Mouse (Mus musculus): Measurements from ENCODE around the gene Sh2d4b. TPM values are rescaled to one million over a fixed set of nuclear protein-coding genes. Genes with fewer than 3 reads are reported as not detected.

The Sh2d4b gene
- total and polyA plus RNA-seq, 3 experiments, result 0.20 to 2.4 (median 1.6) TPM

DNA sequence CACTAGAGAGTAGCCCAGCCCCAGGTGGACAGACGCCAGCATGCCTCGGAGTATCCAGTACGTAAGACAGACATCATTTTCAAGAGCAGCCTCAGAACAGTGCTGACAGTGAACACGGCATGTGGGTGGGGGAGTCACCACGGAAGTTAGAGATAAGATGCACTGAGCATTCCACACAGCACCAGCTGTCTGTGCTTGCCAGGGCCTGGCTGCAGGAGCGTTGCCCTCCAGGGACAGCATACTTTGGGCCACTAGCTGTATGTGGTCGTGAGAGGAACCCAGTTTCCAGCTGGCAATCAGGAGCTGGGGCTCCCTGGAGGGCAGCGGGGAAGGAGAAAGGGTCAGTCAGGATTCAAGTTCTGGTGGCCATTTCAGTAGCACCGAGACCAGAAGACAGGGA is 13.7 kb upstream of the Sh2d4b start:
- no peak for DNase-seq

DNA sequence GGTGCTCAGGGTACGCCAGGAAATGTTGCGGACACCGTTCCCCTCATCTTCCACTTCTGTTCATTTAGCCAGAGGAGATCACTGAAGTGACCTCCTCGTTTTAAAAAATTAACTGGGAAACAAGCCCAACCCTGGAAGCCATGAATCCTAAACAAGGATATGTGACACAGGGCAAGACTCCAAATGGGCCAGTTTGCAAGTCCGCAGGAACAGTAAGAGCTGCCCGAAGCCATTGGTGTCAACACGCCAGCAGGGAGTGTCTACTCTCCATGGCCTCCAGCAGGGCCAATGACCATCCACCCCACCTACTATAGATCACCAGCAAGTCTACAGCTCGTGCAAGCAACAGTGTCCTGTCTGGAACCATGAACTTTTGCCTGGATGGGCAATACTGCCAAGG is 12.7 kb upstream of the Sh2d4b start:
- no peak for DNase-seq

DNA sequence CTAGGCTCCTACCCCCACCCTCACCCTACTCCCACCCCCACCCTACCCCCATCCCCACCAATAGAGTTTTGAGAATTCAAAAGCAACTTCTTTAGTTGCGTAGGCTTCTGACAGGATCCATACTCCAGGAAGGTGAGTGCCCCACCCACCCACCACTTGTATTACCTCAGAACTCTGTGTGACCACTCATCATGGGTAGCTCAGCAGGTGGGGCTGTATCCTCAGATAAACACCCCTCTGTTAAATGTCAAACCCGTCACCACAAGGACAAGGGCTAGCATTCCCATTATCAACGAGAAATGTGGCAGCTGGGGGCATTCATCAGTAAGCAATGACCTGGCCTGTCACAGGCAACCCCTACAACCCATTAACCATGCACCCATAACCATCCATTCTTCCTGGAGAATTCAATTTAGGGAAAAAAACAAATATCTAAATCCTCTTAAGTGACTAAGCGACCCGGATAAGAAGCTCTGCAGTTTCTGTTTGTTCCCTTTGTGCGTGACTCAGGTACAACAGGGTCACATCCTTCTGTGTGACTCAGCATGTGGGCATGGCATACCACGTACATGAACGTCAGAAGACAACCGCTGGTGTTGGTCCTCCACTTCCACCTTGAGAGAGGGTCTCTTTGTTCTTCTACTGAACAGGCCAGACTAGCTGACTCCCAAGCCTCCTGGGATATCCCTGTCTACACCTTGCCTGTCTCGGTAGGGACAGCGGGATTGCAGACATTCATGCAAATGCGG is 9.4 kb upstream of the Sh2d4b start:
- DNase-seq, result peak; percentile 64

DNA sequence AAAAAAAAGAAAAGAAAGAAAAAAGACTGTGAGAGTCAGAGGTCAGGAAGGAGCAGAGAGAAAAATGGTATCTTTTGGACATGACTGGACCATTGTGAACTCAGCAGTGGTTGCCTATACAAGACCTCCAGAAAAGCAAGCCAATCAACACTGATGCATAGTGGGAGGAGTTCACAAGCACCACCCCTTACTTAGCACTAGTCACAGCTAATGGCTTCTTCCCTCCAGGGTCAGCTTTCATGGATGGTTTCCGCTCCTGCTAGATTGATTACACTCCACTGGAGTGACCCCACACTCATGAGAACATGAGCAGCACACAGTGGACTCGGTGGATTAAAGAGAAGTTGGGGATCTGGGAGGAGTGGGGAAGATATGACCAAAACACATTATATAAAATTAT is 7.2 kb upstream of the Sh2d4b start:
- no peak for DNase-seq

DNA sequence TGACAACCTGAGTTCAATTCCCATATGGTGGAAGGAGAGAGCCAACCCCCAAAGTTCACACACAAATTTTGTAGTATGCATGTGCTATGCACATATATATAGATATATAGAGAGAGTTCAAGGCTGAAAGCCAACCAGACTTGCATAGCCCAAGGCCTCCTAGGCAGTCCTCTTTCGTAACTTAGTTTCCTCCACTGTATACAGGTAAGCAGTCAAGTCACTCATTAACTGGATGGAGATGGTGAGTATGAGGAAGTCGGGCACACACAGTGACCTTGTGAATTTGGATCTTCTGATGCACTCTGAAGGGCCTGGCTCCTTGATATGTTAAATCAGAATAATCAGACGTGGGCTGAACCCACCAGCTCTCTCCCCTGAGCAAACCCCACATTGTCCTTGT is 4.8 kb upstream of the Sh2d4b start:
- DNase-seq, result no peak

DNA sequence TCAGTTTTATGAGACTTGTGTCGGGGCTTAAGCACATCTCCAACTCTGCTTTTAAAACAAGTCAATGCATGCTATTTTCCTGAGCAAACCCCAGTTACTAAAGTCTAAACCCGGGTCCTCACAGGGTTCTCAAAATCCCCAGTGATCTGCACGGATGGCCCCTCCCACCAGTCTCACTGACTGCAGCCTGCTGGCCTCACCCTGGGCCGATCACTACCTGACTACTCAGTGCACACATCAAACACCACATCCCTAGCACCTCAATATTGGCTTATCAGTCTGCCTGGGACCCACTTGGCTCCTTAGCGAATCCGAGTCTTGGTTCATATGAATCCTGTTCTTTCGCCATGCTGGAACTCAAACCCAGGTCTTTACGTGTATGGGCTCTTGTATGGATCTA is 2.6 kb upstream of the Sh2d4b start:
- no peak for DNase-seq

DNA sequence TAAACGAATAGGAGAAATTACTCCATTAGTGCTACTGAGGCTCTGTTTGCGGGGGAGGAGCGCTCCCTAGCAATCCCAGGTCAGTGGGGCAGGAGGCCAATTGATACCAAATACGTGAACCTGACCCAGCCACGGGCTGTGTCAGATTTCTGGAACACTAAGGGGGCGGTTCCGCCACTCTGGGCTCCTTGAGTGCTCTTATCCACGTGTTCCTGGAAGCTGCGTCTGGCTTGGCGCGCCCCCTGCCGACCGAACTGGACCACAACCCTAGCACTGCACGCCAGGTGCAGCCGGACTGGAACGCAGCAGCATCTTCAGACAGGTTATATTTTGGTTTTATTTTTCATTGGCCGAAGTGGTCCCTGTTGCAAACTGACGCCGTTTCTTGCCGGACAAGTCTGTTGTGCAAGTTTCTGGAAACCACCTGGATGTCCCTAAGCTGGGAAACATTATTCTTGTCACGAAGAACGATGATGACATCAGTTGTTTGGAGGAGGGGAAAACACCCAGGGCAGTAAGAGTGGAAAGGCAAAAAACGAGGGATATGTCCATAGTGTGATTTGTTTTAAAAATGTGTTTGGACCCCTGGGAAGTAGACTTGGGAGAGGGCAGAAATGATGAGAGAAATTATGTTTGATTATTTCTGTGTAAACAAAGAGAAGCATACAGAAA is 1.6 kb upstream of the Sh2d4b start:
- DNase-seq, result peak; percentile 80

DNA sequence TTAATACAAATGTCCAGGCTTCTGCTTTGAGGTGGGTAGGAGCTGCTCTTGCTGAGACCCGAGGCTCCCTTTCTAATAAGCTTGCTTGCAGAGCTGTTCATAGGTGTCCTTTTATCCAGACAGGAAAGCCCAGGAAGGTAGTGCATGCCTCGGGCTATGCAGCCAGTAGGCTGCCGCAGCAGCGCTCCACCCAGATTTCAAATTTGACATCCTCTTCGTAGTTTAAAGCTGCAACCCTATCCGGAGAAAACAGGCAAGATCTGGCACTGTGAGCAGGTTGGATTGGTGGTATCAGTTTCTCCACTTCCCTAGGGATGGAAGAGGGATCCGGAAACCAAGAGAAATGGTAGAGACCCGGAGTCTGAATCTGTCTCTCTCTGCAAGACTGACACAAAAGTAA is 818 bp upstream of the Sh2d4b start:
- DNase-seq, result no peak

DNA sequence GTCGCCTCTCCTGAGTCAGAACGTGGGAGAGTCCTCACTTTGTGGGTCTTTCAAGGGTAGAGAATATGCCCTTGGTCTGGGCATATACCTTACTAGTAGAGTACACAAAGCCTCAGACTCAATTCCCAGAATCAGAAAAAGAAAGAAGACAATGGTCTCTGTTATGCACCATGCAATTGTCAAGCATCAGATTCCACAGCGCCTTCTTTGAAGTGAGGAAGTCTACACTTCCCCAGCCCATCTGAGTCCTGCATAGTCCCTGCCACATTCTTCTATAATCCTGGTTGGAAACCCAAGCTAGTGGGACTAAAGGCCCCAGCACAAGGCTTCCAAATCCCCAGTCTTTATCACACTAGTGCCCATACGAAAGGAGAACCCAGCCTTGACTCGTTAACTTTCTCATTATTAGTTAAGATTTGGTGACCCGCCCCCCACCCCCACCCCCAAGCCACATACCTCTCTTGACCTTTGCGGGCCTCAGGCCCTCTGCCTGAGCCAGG is 690 bp downstream of the Sh2d4b start:
- DNase-seq, result no peak

DNA sequence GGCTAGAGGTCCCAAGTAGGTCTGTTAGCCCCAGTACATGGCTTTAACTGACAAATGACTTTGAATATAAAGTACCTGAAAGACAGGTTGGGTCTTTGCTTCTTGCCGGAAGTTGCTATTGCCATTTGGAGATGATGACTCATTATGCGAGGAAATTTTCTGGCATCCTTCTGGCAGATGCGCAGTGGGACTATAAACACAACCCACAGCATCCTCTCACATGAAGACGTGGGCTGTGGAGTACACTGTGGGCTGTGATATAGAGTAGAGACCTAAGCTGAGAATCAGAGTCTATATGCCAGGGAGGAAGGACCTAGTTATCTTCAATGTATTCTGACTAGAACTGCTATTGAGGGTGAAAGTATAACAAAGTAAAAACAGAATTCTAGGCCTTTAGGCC is 1.6 kb downstream of the Sh2d4b start:
- DNase-seq, result no peak

DNA sequence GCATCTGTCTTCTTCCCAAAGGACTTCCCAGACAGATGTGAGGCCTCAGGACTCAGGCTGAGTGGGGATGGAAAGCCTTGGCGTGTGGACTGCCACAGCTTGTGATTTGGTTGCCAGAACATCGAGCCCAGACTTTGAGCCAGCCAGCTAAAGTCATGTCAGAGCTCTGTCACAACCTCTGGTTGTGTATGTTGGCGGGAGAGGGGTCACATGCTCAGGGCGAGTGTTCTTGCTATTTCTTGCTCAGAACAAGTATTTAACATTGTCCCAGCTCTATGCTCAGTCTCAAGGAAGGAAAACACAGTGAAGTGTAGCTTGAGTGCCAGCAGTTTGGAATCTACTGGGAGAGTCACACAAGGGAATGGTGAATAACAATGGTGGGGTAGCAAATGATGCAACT is 3.4 kb downstream of the Sh2d4b start:
- no peak for DNase-seq

DNA sequence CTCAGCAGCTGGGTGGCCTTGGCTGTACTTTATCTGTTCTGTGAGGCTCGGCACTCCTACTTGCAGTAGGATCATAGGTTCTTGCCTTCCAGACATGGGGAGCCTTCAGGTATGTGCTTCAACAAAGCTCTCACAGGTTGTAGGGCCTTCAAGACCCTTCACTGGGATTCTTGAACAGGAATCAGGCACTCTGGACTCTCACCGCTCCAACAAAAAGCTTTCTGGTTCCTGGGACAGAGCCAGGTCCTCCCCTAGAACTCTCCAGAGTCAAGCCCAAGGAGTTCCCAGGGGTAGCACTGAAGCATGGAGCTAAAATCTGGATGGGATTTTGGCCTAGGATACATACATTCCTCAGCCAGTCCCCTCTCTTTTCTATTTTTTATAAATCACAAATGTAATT is 3.9 kb downstream of the Sh2d4b start:
- no peak for DNase-seq

DNA sequence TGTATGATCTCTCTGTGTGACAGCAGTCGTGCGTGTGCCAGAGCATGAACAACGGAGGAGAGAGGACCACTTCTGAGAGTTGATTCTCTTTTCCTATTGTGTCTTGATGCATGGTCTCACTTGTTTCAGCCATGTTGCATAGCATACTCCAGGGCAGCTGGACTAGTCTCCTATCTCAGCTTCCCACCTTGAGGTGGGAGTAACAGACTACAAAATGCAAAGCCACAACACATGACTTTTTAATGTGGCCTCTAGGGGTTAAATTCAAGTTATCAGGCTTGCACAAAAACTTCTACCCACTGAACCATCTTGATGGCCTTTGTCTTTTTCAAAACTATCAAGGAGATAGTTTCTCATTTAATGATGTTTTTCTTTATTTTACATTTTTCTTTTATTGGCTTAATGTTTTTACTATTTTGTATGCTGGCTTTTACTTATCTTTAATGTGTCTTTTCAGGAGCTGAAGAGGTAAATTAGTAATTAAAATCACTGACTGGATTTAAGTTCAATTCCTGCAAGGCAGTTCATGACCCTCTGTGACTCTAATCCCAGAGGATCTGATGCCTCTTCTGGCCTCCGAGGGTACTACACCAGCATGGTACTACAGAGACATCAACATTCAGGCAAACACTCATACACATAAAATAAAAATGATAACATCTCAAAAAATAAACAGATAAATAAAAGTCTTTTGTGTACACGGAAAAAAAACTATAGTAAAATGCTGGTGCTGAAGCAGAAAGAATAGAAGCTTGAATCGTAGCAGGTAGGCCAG is 6.5 kb downstream of the Sh2d4b start:
- no peak for DNase-seq

DNA sequence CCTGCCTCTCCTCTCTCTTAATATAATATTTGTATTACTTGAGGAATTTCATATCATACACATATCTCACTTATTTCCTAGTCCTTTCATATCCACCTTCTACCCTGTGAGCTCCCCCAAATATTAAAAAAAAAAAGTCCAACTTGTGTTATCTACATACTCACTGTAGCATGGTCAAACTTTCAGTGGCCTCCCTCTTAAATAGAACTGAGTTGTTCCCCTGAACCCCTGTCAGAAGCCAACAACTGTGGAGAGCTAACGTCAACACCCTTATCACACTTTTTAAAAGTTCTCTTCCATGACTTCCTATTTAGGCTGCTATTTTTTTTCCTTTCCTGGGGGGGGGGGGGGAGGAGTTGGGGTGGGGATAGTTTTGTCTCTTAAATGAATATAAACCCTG is 7.3 kb downstream of the Sh2d4b start:
- DNase-seq, result no peak

DNA sequence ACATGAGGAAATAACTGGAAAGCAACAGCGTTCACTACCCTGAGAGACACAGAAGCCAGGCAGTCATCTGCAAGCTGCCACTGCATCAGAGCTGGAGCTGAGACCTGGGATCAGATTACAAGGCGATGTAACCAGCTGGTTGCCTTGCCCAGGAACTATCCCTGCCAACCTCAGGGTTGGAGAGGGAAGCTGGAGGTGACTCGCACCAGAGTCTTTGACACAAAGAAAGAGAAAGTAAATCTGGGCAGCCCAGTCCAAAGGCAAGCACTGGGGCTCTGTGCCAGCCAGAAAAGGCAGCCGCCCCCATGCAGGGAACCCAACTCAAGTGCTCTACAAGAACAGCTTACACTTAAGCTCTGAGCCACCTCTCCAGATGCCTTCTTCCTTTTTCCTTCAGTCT is 7.8 kb downstream of the Sh2d4b start:
- DNase-seq, result no peak

DNA sequence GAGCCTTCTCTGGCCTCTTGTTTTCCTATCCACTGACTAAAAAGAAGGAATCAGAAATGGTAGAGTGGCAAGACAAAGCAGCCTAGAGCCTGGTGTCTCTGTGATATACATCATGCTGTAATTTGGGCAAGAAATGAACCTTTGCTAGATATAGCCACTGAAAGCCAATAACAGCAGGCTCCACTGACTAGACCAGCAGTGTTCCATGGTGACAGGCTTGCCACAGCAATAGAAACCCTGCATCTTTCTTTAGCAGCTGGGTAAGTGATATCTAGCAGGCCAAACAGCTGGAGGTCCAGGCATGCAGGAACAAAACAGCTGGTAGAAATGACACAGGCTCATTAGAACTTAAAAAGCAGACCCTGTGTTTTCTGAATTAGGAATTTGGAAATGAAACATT is 18.5 kb downstream of the Sh2d4b start:
- no peak for DNase-seq

DNA sequence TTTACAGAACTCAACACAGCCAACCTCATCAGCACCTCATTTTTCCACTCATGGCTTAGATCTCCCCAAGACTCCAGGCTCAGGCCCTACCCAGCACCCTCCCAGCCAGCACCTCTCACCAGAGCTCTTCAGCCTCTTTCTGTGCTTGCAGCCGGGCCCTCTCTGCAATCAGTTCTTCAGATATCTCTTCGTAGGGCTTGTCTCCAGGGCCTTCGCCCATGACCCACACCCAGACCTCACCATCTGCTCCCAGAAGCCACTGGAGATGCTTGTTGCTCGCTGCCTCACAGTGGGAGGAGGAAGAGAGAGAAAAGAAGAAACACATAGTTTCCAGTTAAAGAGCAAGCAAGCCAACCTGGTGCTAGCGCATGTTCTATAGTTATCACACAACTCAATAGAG is 19.1 kb downstream of the Sh2d4b start:
- DNase-seq, result no peak

DNA sequence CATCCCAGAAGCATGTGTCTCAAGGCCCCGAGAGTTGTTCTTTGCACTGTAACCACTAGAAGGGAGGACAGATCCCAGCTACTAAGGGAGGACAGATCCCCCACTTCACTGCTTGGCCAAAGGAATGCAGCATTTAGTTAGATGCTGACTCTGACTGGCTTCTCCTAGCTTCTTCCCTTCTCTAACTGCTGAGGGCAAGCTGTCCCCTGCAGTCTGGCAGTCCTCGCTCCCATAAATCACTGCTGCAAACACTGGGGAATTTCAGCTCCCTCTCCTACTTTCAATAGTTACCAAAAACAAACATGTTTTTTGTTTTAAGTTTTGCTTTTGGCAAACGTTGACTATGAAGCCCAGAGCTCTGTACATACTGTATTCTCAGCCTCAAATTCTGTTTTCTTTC is 22.5 kb downstream of the Sh2d4b start:
- DNase-seq, result peak; percentile 11

DNA sequence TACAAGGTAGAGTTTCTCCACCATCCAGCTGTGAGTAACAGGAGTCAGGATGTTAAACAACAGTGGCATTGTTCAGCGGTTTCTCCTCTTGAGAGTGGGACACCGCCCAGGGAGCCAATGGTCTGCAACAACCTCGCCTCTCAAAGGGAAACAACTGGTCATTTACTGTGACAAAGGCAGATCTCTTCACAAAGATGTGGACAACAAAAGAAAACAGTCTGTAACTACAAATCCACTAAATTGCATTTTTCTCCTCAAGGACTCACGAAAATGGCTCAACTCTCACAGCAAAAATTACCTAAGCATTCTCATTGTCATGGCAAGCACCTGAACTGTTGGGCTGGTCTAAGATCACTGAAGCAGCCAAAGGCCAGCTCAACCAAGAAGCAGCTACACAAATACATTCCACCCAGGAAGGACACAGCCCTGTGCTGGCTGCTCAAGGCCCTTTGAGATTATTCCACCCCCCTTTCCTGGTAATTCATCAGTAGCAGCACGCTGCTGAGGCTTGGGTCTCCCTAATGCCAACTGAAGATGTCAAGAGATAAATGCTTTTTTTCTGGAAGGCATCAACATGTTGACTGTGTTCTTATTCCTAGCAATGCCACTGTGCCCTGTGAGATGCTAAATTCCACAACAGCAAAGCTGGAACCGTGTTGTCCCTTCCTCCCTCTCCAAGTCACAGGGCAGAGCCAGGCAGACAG is 28.1 kb downstream of the Sh2d4b start:
- DNase-seq, result peak; percentile 25

DNA sequence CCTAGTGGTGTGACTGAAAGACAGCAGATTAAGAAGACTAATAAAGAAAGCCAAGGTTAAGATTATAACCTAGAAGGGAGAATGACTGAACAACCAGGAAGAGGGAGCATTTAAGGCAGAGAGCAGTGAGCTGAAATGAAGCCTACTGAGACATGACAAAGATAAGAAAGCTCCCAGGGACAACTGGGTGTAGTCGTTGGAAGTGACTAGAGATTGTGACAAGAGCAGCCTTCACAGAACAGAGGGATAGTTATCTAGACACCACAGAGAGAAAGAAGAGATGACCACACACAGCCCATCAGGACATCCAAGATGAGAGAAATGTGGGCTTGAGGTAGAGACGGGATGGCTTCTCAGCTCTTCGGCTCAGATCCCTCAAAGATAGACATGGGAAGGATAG is 29.4 kb downstream of the Sh2d4b start:
- DNase-seq, result no peak

DNA sequence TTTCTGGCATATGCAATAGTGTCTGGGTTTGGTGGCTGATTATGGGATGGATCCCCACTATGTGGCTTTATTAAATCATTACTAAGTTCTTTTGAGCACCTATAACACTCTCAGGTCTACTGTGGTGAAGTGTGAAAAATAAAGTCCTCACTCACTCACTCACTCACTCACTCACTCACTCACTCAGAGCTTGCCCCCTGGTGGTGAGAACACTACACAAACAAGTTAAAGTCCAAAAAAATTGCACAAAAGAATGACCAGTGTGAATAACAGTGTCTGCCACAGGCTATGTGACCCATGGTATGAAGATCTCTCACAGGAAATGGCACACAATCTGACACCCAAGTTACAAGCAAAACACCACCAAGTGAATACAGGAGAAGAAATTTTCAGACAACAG is 30.0 kb downstream of the Sh2d4b start:
- DNase-seq, result no peak

DNA sequence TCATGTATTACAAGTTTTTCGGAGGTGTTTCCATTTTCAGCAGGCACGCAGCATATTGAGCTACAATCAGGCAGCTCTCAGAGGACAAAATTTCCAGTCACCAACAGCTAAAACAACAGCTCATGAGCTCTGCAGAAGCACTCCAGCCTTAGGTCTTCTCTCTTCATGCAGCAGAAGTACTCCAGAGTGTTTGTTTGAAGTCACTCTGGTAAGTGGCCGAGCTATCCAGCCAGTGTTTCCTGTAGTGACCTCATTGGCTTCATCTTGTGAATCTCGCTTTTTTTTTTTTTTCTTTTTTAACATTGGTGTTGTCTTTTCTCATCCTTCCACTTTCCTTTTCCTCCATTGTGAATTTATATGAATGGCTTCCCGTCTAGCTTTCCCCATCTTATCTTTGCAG is 40.1 kb downstream of the Sh2d4b start:
- no peak for DNase-seq

DNA sequence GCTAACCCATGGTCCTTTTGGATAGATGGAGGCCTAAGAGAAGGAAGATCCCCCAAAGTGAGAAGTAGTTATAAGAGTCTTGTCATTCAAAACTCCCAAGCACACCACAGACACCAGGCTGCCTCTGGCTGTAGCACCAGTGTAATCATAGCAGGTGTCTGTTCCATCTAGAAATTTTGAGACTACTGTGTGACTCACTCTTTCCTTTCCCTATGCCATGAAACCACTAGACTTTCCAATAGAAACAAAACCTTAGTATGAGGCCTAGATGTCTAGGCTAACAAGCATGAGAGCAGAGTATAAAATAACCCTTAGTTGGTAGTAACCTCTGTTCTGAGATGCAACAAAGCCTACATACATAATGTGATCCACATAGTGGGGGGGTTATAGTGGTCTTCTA is 55.7 kb downstream of the Sh2d4b start:
- DNase-seq, result no peak
